Mouse (Mus musculus) gastrocnemius, adult 2 months (tissue): Measurements from ENCODE around the gene Fam178b. TPM values are rescaled to one million over a fixed set of nuclear protein-coding genes. Genes with fewer than 3 reads are reported as not detected.

Experiments
- DNase-seq: peaks from one replicate; pipeline ENCODE4 v3.0.0; 2022
- H3K27ac ChIP-seq: fragments of 200-600 bp; 2 replicates; pipeline ENCODE4 v1.8.1; 2022; ENCODE audit warnings: mild to moderate bottlenecking
- H3K4me3 ChIP-seq: fragments of 200-600 bp; 2 replicates; pipeline ENCODE4 v1.8.1; 2022; ENCODE audit warnings: mild to moderate bottlenecking, moderate library complexity
- CTCF ChIP-seq: fragments of 200-600 bp; IDR thresholded peaks from 2 replicates; pipeline ENCODE4 v1.8.1; 2022; ENCODE audit warnings: antibody characterized with exemption, mild to moderate bottlenecking, moderate library complexity
- intact Hi-C: fragments of 180-260 bp; cut with DNase I; formaldehyde crosslinking; loops from one replicate; pipeline ENCODE4 v1.15.1; 2025
- long read RNA-seq, 2 experiments: library from polyadenylated mRNA; stranded (forward); transcript quantifications; one replicate each; pipeline ENCODE4 v2.0.0; 2021
- total RNA-seq, 2 experiments: library from RNA; stranded (reverse); gene quantifications; 2 replicates each; pipeline ENCODE4 v1.2.3; 2021

Gene Fam178b
- total RNA-seq: under 1 TPM in 1 of 2 experiments, not detected in 1; 0.48 TPM
- long read RNA-seq, experiment 1, partial matches to known transcripts: 0 of 2 reads
- long read RNA-seq, experiment 1, other reads (novel, unspliced or antisense): 1 of 2 reads
- long read RNA-seq, experiment 2: 0 reads

GRCm38 (mm10) chr1:36682620-36683355 is at the start of gene Fam178b:
Gene Fam178b, minus strand, starts transcription at chr1:36683183.
- DNase-seq: no peak
- no peak within 1 kb of the TSS for H3K4me3 ChIP-seq
- H3K27ac ChIP-seq: no peak within 1 kb of the TSS; the same call in 1 of the 2 replicates
- intact Hi-C loops: no loop called here
- no peak for TF ChIP-seq CTCF

- no peak for DNase-seq
- Histone ChIP-seq H3K4me3 (no peak overlapping the region), H3K27ac (no peak overlapping the region)
- no peak for TF ChIP-seq CTCF
- intact Hi-C loops: no loop called here
Observed at GRCm38 (mm10) chr1:36724057-36724431, 41.1 kb upstream of the Fam178b start.

- intact Hi-C loops: no loop called here
- Histone ChIP-seq H3K27ac (no peak overlapping the region), H3K4me3 (no peak overlapping the region)
- no peak for DNase-seq
- TF ChIP-seq CTCF: no peak
Observed at GRCm38 (mm10) chr1:36723146-36724056, 40.4 kb upstream of the Fam178b start.

GRCm38 (mm10) chr1:36718786-36719185 is 35.8 kb upstream of the Fam178b start:
- no peak for TF ChIP-seq CTCF
- DNase-seq: no peak
- intact Hi-C loops: no loop called here
- no peak overlapping the region for H3K27ac ChIP-seq
- H3K4me3 ChIP-seq: no peak overlapping the region

GRCm38 (mm10) chr1:36714311-36714710 is 31.3 kb upstream of the Fam178b start, which contains the start of gene Actr1b:
Gene Actr1b, minus strand, starts transcription at chr1:36714422.
- peak; percentile 0 for DNase-seq
- intact Hi-C loops: no loop called here
- Histone ChIP-seq H3K4me3 (no peak within 1 kb of the TSS), H3K27ac (no peak within 1 kb of the TSS)
- TF ChIP-seq CTCF: no peak

GRCm38 (mm10) chr1:36711104-36711503 is 28.1 kb upstream of the Fam178b start:
- TF ChIP-seq CTCF: no peak
- DNase-seq: no peak
- H3K27ac ChIP-seq: no peak overlapping the region
- intact Hi-C loops: no loop called here
- no peak overlapping the region for H3K4me3 ChIP-seq

GRCm38 (mm10) chr1:36709854-36710280 is 26.9 kb upstream of the Fam178b start, which contains the start of gene 4933424G06Rik:
Gene 4933424G06Rik, plus strand, starts transcription at chr1:36710149.
- intact Hi-C loops: loop anchor here (2.0 kb wide), 1 partner anchor 15 kb away; no protein-coding TSS in a partner anchor
- Histone ChIP-seq H3K27ac (peak within 1 kb of the TSS; percentile 98), H3K4me3 (peak within 1 kb of the TSS; percentile 89)
- peak; percentile 99 for DNase-seq
- TF ChIP-seq CTCF: no peak

- H3K4me3 ChIP-seq: peak overlapping the region; percentile 89
- H3K27ac ChIP-seq: peak overlapping the region; percentile 98
- intact Hi-C loops: loop anchor here (2.0 kb wide), 1 partner anchor 14 kb away; no protein-coding TSS in a partner anchor
- TF ChIP-seq CTCF: peak; percentile 47
- DNase-seq: peak; percentile 47
Observed at GRCm38 (mm10) chr1:36709055-36709853, 26.3 kb upstream of the Fam178b start.

- no peak for DNase-seq
- H3K27ac ChIP-seq: peak overlapping the region; percentile 98
- intact Hi-C loops: loop anchor here (2.0 kb wide), 1 partner anchor 14 kb away; no protein-coding TSS in a partner anchor
- no peak for TF ChIP-seq CTCF
- H3K4me3 ChIP-seq: peak overlapping the region; percentile 89
Observed at GRCm38 (mm10) chr1:36708626-36709025, 25.6 kb upstream of the Fam178b start.

- DNase-seq: no peak
- peak overlapping the region; percentile 98 for H3K27ac ChIP-seq
- H3K4me3 ChIP-seq: peak overlapping the region; percentile 89
- intact Hi-C loops: loop anchor here (2.0 kb wide), 1 partner anchor 13 kb away; no protein-coding TSS in a partner anchor
- TF ChIP-seq CTCF: no peak
Observed at GRCm38 (mm10) chr1:36707797-36708196, 24.8 kb upstream of the Fam178b start.

- DNase-seq: no peak
- intact Hi-C loops: no loop called here
- peak overlapping the region; percentile 48; the same call in 1 of the 2 replicates for H3K27ac ChIP-seq
- no peak for TF ChIP-seq CTCF
- peak overlapping the region; percentile 11; the same call in 1 of the 2 replicates for H3K4me3 ChIP-seq
Observed at GRCm38 (mm10) chr1:36707166-36707565, 24.2 kb upstream of the Fam178b start.

GRCm38 (mm10) chr1:36697030-36697429 is 14.0 kb upstream of the Fam178b start:
- intact Hi-C loops: no loop called here
- H3K4me3 ChIP-seq: no peak overlapping the region
- TF ChIP-seq CTCF: no peak
- DNase-seq: no peak
- no peak overlapping the region for H3K27ac ChIP-seq
